Mouse (Mus musculus): ENCODE data around the gene Pls1. TPM values are rescaled to one million over a fixed set of nuclear protein-coding genes. Genes with fewer than 3 reads are reported as not detected.

The Pls1 gene
- polyA plus RNA-seq, 1 experiment = 1.9 TPM

DNA sequence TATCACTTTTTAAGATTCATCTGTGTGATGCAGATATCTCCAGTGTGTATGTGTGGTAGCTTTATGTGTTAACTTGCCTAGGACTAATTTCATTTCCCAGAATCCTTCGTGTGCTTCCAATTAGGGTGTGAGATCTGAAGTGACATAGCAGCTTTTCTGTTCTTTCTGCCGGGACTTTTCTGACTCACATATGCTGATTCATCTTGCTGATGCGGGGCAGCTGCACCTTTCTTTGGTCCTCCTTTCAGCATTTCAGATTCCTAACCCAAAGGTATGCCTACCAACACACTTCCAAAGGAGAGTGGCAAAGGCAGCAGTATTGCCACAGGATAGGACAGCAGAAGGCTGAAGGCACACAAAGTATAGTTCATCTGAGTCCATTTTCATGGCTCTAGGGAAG is 141.0 kb downstream of the Pls1 start:
- DNase-seq (ENCODE audit: low spot score) = no peak

Other genes starting within 250 kb of the Pls1 start
- gene Pcolce2, start 207.7 kb downstream of the Pls1 start, polyA plus RNA-seq (2012; rRNA removed) = 3.4 and 10.0 TPM in 2 replicates
- 3.6 and 4.6 TPM in 2 replicates for gene Trpc1, start 94.9 kb downstream of the Pls1 start, polyA plus RNA-seq (2012; rRNA removed)
- 8.7 and 10.2 TPM in 2 replicates for gene Atr, start 12.3 kb upstream of the Pls1 start, polyA plus RNA-seq (2012; rRNA removed)
- 10.0 and 10.9 TPM in 2 replicates for gene Xrn1, start 109.4 kb upstream of the Pls1 start, polyA plus RNA-seq (2012; rRNA removed)